Comparison of ENCODE assay signal across 8 mouse cellular contexts in the genomic region with DNA sequence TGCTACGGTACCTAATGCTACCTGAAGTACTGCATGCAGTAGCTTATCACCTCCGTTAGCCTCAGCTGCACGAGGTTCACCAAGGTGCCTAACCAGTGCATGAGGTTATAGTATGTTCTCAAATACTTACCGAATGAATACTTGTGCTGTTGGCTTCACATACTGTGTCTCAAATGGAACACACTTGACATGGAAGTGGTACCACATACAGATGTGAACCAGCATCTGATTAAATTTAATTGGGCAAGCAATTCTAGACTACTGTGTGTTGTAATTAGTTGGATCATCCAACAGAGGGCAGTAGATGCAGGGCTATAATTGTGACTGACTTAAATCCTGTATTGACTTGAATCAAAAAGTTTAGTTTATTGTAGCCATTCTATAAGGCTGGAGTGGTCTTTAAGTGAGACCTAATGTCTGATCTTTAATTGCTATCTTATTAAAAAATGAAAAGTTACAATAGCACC. TPM values are rescaled to one million over a fixed set of nuclear protein-coding genes. Genes with fewer than 3 reads are reported as not detected.
DNase-seq lines count a peak whose midpoint lies in the region; ATAC-seq and TF ChIP-seq lines count a peak whose summit lies in the region.

No protein-coding gene starts in this region.

- no peak overlapping the region for H3K4me2 ChIP-seq in limb, embryonic 11.5 days (ENCODE audit: low read depth, severe bottlenecking)
- no peak overlapping the region for H3K4me2 ChIP-seq in forebrain, embryonic 12.5 days
- H3K4me2 ChIP-seq in liver, postnatal 0 days (ENCODE audit: low read depth, low read length), result no peak overlapping the region

- TF ChIP-seq CTCF in liver, postnatal 0 days (IDR thresholded peaks at IDR 0.05; ENCODE audit: low read depth), result peak; percentile 75

- H3K4me3 ChIP-seq in limb, embryonic 11.5 days (ENCODE audit: low read depth, low read length), result no peak overlapping the region
- no peak overlapping the region for H3K4me3 ChIP-seq in limb, embryonic 10.5 days
- no peak overlapping the region for H3K4me3 ChIP-seq in forebrain, embryonic 12.5 days (replicated peaks)
- H3K4me3 ChIP-seq in liver, postnatal 0 days (ENCODE audit: low read depth, low read length), result no peak overlapping the region

- H3K27ac ChIP-seq in limb, embryonic 11.5 days (replicated peaks; ENCODE audit: low read depth, low read length), result no peak overlapping the region
- H3K27ac ChIP-seq in limb, embryonic 10.5 days, result no peak overlapping the region
- H3K27ac ChIP-seq in forebrain, embryonic 12.5 days, result no peak overlapping the region
- H3K27ac ChIP-seq in liver, postnatal 0 days (ENCODE audit: low read depth), result no peak overlapping the region

- H3K9me3 ChIP-seq in limb, embryonic 11.5 days (ENCODE audit: control insufficient read depth, low read length), result no peaks in the 10 kb centered on the region
- no peaks in the 10 kb centered on the region for H3K9me3 ChIP-seq in limb, embryonic 10.5 days (replicated peaks)
- no peaks in the 10 kb centered on the region for H3K9me3 ChIP-seq in forebrain, embryonic 12.5 days
- no peaks in the 10 kb centered on the region for H3K9me3 ChIP-seq in liver, postnatal 0 days (ENCODE audit: low read length)

- ATAC-seq in limb, embryonic 11.5 days (ENCODE audit: insufficient number of reproducible peaks, low FRiP score, low TSS enrichment, low read depth), result peak; percentile 56
- ATAC-seq in forebrain, embryonic 12.5 days (ENCODE audit: low FRiP score), result peak; percentile 66
- peak; percentile 49 for ATAC-seq in liver, postnatal 0 days

- no peak overlapping the region for H3K9ac ChIP-seq in limb, embryonic 11.5 days (ENCODE audit: low read length)
- H3K9ac ChIP-seq in forebrain, embryonic 12.5 days, result no peak overlapping the region
- H3K9ac ChIP-seq in liver, postnatal 0 days (replicated peaks), result no peak overlapping the region

- no peaks in the 10 kb centered on the region for H3K27me3 ChIP-seq in limb, embryonic 11.5 days (ENCODE audit: control insufficient read depth, insufficient read depth, low read length)
- no peaks in the 10 kb centered on the region for H3K27me3 ChIP-seq in limb, embryonic 10.5 days (ENCODE audit: low read depth, poor library complexity, severe bottlenecking)
- no peaks in the 10 kb centered on the region for H3K27me3 ChIP-seq in forebrain, embryonic 12.5 days
- no peaks in the 10 kb centered on the region for H3K27me3 ChIP-seq in liver, postnatal 0 days (ENCODE audit: insufficient read depth, low read length)

- TF ChIP-seq EP300 in liver, postnatal 0 days (IDR thresholded peaks at IDR 0.05; ENCODE audit: low read depth), result no peak

- WGBS in limb, embryonic 11.5 days, result 82% methylated on average over 4 of the region's 4 CpGs
- 83% methylated on average over 4 of the region's 4 CpGs for WGBS in limb, embryonic 10.5 days
- 82% methylated on average over 4 of the region's 4 CpGs for WGBS in forebrain, embryonic 12.5 days
- WGBS in liver, postnatal 0 days (ENCODE audit: insufficient replicate concordance), result 81% methylated on average over 4 of the region's 4 CpGs

- no peaks in the 10 kb centered on the region for H3K36me3 ChIP-seq in limb, embryonic 11.5 days (ENCODE audit: control insufficient read depth, insufficient read depth, low read length)
- peaks cover 36% of the 10 kb centered on the region for H3K36me3 ChIP-seq in limb, embryonic 10.5 days
- H3K36me3 ChIP-seq in forebrain, embryonic 12.5 days (replicated peaks), result peaks cover 34% of the 10 kb centered on the region
- peaks cover 36% of the 10 kb centered on the region for H3K36me3 ChIP-seq in liver, postnatal 0 days (replicated peaks; ENCODE audit: insufficient read depth, low read length)

- peak; percentile 19 for DNase-seq in adrenal gland, postnatal 10 days
- DNase-seq in adrenal gland, postnatal 4 days (ENCODE audit: low spot score in 2 of 2), result no peak
- DNase-seq in limb, embryonic 11.5 days (ENCODE audit: low spot score), result no peak
- DNase-seq in limb, embryonic 10.5 days (ENCODE audit: low spot score), result no peak
- DNase-seq in liver, postnatal 0 days, result no peak
- DNase-seq in retina, postnatal 1 day, result peak; percentile 64
- DNase-seq in right cerebral cortex, adult 18-20 months, result no peak

- H3K4me1 ChIP-seq in limb, embryonic 11.5 days (ENCODE audit: control insufficient read depth, insufficient read depth, low read length), result no peaks in the 10 kb centered on the region
- H3K4me1 ChIP-seq in limb, embryonic 10.5 days, result no peaks in the 10 kb centered on the region
- no peaks in the 10 kb centered on the region for H3K4me1 ChIP-seq in forebrain, embryonic 12.5 days
- no peaks in the 10 kb centered on the region for H3K4me1 ChIP-seq in liver, postnatal 0 days (ENCODE audit: insufficient read depth)

RNA-seq across cellular contexts. Expression of gene Mocs2, which starts 13.4 kb away (rescaled TPM):
- 100 to 1,000 TPM; 162 to 183 TPM for total RNA-seq in adrenal gland, postnatal 10 days (2021)
- 100 to 1,000 TPM; 127 to 146 TPM for total RNA-seq in adrenal gland, postnatal 4 days (2021)
- polyA plus RNA-seq in limb, embryonic 11.5 days (2014; fragmentation: Nextera tagmentation; extraction: Ambion mirVana), result 81.1 and 84.3 TPM in 2 replicates
- polyA plus RNA-seq in limb, embryonic 10.5 days (2016; fragmentation: Nextera tagmentation; extraction: Ambion mirVana), result 58.9 and 73.1 TPM in 2 replicates
- polyA plus RNA-seq in forebrain, embryonic 12.5 days (2016; fragmentation: Nextera tagmentation; extraction: Ambion mirVana), result 84.1 and 84.6 TPM in 2 replicates
- polyA plus RNA-seq in liver, postnatal 0 days (2015; fragmentation: Nextera tagmentation; extraction: Ambion mirVana), result 178 and 181 TPM in 2 replicates

Comparison
In these comparisons a context has a peak if more than half of its experiments do, and no peak if none do; other contexts are left out.
1. DNase-seq: peak in adrenal gland, postnatal 10 days (single experiment) and retina, postnatal 1 day (single experiment); none in adrenal gland, postnatal 4 days (0 of 2), limb, embryonic 11.5 days (single experiment), limb, embryonic 10.5 days (single experiment), liver, postnatal 0 days (single experiment) and right cerebral cortex, adult 18-20 months (single experiment).
2. Peak in every context shown above with its lines, with median percentiles within 50 percentile points of each other: ATAC-seq.